Mouse (Mus musculus) liver, embryonic 14.5 days (tissue): ENCODE measurements around the gene Nipsnap1.

ENCODE experiments used
- CTCF ChIP-seq: IDR thresholded peaks from 2 replicates; pipeline ENCODE4 v1.5.1; 2016; ENCODE audit warnings: antibody characterized with exemption, low read depth, control low read depth
- EP300 ChIP-seq: IDR thresholded peaks from 2 replicates; pipeline ENCODE4 v1.6.1; 2016; ENCODE audit warnings: antibody characterized with exemption, low read depth

DNA sequence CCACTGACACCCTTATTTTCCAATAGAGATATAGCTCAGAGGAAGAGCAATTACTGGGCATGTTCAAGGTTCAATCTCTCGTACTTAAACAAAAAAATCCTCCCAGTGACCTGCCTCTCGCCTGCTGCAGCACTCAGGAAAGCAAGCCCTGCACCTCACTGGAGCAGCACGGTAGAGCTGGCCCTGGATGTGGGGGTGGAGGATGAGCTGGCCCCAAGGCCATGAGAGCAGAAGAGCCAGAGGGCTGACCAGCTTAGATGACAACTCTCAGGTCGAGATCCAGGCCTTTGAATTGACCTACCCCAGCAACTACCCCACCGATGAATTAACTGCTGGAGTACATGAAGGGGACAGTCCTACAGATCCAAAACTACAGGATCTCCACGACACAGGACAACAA is 38.3 kb upstream of the Nipsnap1 start:
- TF ChIP-seq CTCF, result no peak
- no peak for TF ChIP-seq EP300
